Mouse (Mus musculus): Measurements from ENCODE around the gene Mip.
"Not testable (repeated sequence)": the region's sequence is repeated elsewhere in the genome, so short reads cannot be mapped to it uniquely, and the experiment has no call there.

Mip gene

GRCm38 (mm10) chr10:128211390-128212108 is 14.1 kb upstream of the Mip start, which contains the start of gene Spryd4:
TSS of gene Spryd4 (minus strand) at chr10:128211807.
- no peak for DNase-seq (ENCODE audit: low read depth, low spot score)

GRCm38 (mm10) chr10:128212148-128212547 is 13.5 kb upstream of the Mip start:
- DNase-seq (ENCODE audit: low read depth, low spot score): no peak

- DNase-seq (ENCODE audit: low read depth, low spot score): no peak
Measured at GRCm38 (mm10) chr10:128212871-128213323, 12.7 kb upstream of the Mip start.

GRCm38 (mm10) chr10:128214112-128214511 is 11.5 kb upstream of the Mip start:
- not testable (repeated sequence) for DNase-seq (ENCODE audit: low read depth, low spot score)

- DNase-seq (ENCODE audit: low read depth, low spot score): no peak
Measured at GRCm38 (mm10) chr10:128214981-128215380, 10.7 kb upstream of the Mip start.

- DNase-seq (ENCODE audit: low read depth, low spot score): no peak
Measured at GRCm38 (mm10) chr10:128218387-128219117, 7.1 kb upstream of the Mip start.

- no peak for DNase-seq (ENCODE audit: low read depth, low spot score)
Measured at GRCm38 (mm10) chr10:128221533-128222286, 3.9 kb upstream of the Mip start.

- no peak for DNase-seq (ENCODE audit: low read depth, low spot score)
Measured at GRCm38 (mm10) chr10:128225064-128225463, 574 bp upstream of the Mip start.

- no peak for DNase-seq (ENCODE audit: low read depth, low spot score)
Measured at GRCm38 (mm10) chr10:128227592-128227991, 2.0 kb downstream of the Mip start.

GRCm38 (mm10) chr10:128228009-128228408 is 2.4 kb downstream of the Mip start:
- no peak for DNase-seq (ENCODE audit: low read depth, low spot score)

GRCm38 (mm10) chr10:128230582-128230981 is 4.9 kb downstream of the Mip start:
- no peak for DNase-seq (ENCODE audit: low read depth, low spot score)

GRCm38 (mm10) chr10:128231146-128231545 is 5.5 kb downstream of the Mip start:
- no peak for DNase-seq (ENCODE audit: low read depth, low spot score)

- DNase-seq (ENCODE audit: low read depth, low spot score): peak; percentile 64
Measured at GRCm38 (mm10) chr10:128231697-128232419, 6.2 kb downstream of the Mip start, which contains the start of gene Timeless. TSS of gene Timeless (plus strand) at chr10:128232065.

GRCm38 (mm10) chr10:128232420-128232985 is 6.9 kb downstream of the Mip start:
- DNase-seq (ENCODE audit: low read depth, low spot score): peak; percentile 53

GRCm38 (mm10) chr10:128236321-128236720 is 10.7 kb downstream of the Mip start:
- DNase-seq (ENCODE audit: low read depth, low spot score): peak; percentile 23

GRCm38 (mm10) chr10:128237807-128238480 is 12.3 kb downstream of the Mip start:
- no peak for DNase-seq (ENCODE audit: low read depth, low spot score)

GRCm38 (mm10) chr10:128239140-128239539 is 13.5 kb downstream of the Mip start:
- no peak for DNase-seq (ENCODE audit: low read depth, low spot score)

GRCm38 (mm10) chr10:128240131-128240530 is 14.5 kb downstream of the Mip start:
- DNase-seq (ENCODE audit: low read depth, low spot score): no peak

- no peak for DNase-seq (ENCODE audit: low read depth, low spot score)
Measured at GRCm38 (mm10) chr10:128243252-128243651, 17.6 kb downstream of the Mip start.

GRCm38 (mm10) chr10:128244121-128244520 is 18.5 kb downstream of the Mip start:
- no peak for DNase-seq (ENCODE audit: low read depth, low spot score)
